Mouse (Mus musculus): ENCODE data around the gene Mrps36.

DNA sequence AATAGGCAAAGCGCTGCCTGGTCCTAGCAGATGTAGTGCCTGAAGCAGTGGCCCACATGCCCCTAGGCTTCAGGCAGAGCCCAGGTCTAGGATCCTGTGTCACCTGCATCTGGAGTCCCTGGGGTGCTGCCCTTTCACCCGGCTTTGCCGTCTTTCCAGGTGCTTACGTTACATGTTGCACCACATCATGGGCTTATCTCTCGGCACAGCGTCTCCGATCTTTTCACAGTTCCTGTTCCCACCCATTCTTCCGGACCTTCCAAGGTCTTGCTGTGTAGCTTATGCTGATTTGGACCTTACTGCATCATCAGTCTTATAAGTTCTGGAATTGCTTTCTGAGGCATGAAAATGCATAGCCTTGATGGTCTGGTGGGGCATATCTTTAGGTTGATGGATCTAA lies 8.1 kb upstream of the Mrps36 start:
- TF ChIP-seq CTCF (IDR thresholded peaks at IDR 0.05; ENCODE audit: insufficient read depth, low read length) (no peak), POLR2A (IDR thresholded peaks at IDR 0.05; ENCODE audit: borderline replicate concordance, extremely low read depth, low read depth, low read length) (no peak)
